Mouse (Mus musculus) erythroblast, embryonic 14.5 days (primary cell): ENCODE measurements at regions not wholly inside any gene's neighbourhood (a gene's known extent, or its start where the extent isn't known, plus 50 kb on each side); places are given as distances from the start of the nearest gene placed in this dataset.
A peak's percentile ranks its signal among the peaks of the same experiment; 100 is the strongest.

ENCODE experiments used
- GATA1 ChIP-seq: IDR thresholded peaks from 2 replicates; pipeline ENCODE4 v1.6.1; 2012; ENCODE audit warnings: low read length, inconsistent platforms, mixed read lengths
- TAL1 ChIP-seq: IDR thresholded peaks from 3 replicates; pipeline ENCODE4 v1.6.1; 2012; ENCODE audit warnings: low read length, inconsistent platforms, mixed read lengths

DNA sequence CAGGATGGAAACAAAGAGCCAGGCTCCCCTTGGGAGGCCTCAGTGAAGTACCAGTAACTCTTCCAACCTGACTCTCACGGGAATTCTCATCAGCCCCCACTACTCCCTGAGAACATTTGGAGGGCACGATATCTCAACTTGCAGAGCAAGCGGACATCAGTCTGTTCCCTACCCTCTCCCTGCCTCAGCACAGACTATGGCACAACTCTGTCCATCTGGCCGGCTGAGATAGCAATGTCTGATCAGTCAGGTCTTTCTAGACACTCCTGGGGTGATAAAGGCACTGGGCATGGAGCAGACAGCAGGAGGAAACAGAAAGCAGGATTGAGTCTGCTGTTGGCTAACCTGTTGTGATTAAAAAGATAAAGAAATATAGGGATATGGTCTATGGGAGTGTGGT lies 164.5 kb upstream of the Gm3448 start:
- TF ChIP-seq TAL1 (peak; percentile 26; the same call in 1 of the 3 replicates), GATA1 (no peak)
